Mouse (Mus musculus) midbrain, embryonic 11.5 days (tissue): ENCODE measurements at regions not wholly inside any gene's neighbourhood (a gene's known extent, or its start where the extent isn't known, plus 50 kb on each side); places are given as distances from the start of the nearest gene placed in this dataset.

Source experiments
- ATAC-seq: fragments of 200-750 bp; cut with Nextera tagmentation; 2 replicates; pipeline ENCODE4 v1.8.0; 2017; ENCODE audit warnings: moderate TSS enrichment, moderate library complexity; ENCODE audit not compliant: low FRiP score
- DNase-seq: peaks from one replicate; pipeline ENCODE4 v3.0.0; 2015; ENCODE audit warnings: low spot score; ENCODE audit errors: missing footprints
- H3K27ac ChIP-seq: fragments of 300-500 bp; sonication (generic); 2 replicates; pipeline ENCODE4 v1.5.1; 2014; ENCODE audit warnings: low read depth, low read length
- H3K27me3 ChIP-seq: fragments of 300-500 bp; sonication (generic); 2 replicates; pipeline ENCODE4 v1.6.1; 2014; ENCODE audit warnings: mild to moderate bottlenecking, low read length, moderate library complexity, mixed read lengths; ENCODE audit not compliant: control insufficient read depth, insufficient read depth
- H3K36me3 ChIP-seq: fragments of 300-500 bp; sonication (generic); 2 replicates; pipeline ENCODE4 v1.6.1; 2014; ENCODE audit warnings: mild to moderate bottlenecking, low read length, moderate library complexity, mixed read lengths; ENCODE audit not compliant: control insufficient read depth, insufficient read depth
- H3K4me1 ChIP-seq: fragments of 300-500 bp; sonication (generic); 2 replicates; pipeline ENCODE4 v1.6.1; 2014; ENCODE audit warnings: low read length; ENCODE audit not compliant: control insufficient read depth, insufficient read depth
- H3K4me2 ChIP-seq: fragments of 300-500 bp; sonication (generic); 2 replicates; pipeline ENCODE4 v1.6.1; 2014; ENCODE audit warnings: mild to moderate bottlenecking, moderate library complexity
- H3K4me3 ChIP-seq: fragments of 300-500 bp; sonication (generic); 2 replicates; pipeline ENCODE4 v1.5.1; 2014; ENCODE audit warnings: low read depth, low read length
- H3K9ac ChIP-seq: fragments of 300-500 bp; sonication (generic); 2 replicates; pipeline ENCODE4 v1.6.1; 2014; ENCODE audit warnings: low read length
- H3K9me3 ChIP-seq: fragments of 300-500 bp; sonication (generic); 2 replicates; pipeline ENCODE4 v1.6.1; 2016; ENCODE audit warnings: low read length; ENCODE audit not compliant: control insufficient read depth
- WGBS: fragments of 180-500 bp; shearing (Covaris S2); extraction: QIAGEN DNeasy Blood & Tissue Kit; methylation state at CpG from one replicate; pipeline ENCODE4 v1.1.7; 2014; 5-methylcytosine and 5-hydroxymethylcytosine counted together

DNA sequence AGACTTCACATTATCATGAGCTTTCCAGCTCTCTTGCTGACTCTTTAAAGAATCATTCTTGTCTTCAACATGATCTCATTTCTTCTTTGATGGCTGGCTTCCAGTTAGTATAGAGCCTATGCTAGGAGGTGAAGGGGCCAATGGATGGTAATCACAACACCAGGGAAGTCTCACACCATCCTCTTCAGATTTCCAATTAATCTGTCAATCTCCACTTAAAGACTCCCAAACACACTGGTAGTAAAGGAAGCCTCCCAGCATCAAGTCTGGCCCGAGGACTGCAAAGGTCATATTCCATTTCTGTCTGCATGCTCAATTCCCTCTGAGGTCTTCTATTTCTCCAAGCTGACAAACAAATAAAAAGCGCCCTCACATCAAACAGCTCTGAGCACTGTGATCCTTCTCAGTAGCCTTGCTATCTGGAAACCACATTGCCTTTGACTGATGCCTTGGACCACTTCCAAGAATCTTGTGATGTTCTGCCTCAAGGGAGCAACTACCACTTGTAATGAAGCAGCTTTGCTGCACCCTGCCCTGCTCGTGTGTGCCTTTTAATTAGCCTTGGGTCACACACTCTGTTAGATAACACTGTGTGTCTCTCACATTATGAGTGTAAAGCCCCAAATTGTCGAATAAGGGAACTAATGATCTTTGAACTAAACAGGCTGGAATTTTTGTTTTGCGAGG lies 629.0 kb upstream of the Cdh10 start:
- no peaks in the 10 kb centered on the region for H3K9me3 ChIP-seq
- no peak for DNase-seq
- H3K4me2 ChIP-seq = no peak overlapping the region
- no peaks in the 10 kb centered on the region for H3K36me3 ChIP-seq
- H3K27me3 ChIP-seq = no peaks in the 10 kb centered on the region
- H3K4me1 ChIP-seq = no peaks in the 10 kb centered on the region
- no peak overlapping the region for H3K27ac ChIP-seq
- no peak overlapping the region for H3K4me3 ChIP-seq
- ATAC-seq = peak; percentile 61; the same call in 1 of the 2 replicates
- WGBS = 69% methylated on average over 5 of the region's 5 CpGs
- H3K9ac ChIP-seq = no peak overlapping the region

DNA sequence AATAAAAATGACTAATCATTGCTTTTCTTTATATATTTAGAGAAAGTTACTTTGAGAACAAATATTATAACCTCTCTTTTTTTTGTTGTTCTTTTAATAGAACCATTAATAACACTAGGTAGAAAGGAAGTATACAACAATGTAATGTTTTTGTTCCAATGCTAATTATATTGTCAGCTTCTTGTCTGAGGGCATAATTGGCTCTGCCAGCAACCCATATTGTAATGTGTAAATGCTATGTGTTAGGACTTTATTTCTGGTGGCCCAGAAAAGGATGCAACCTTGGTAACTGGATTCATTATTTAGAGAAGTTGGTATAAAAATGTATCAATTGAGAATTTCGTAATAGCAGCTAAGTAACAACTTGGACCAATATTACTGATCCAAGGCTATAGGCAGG lies 628.3 kb upstream of the Cdh10 start:
- DNase-seq (no peak), ATAC-seq (no peak)
- H3K4me1 ChIP-seq = no peaks in the 10 kb centered on the region
- no peaks in the 10 kb centered on the region for H3K9me3 ChIP-seq
- WGBS = 76% methylated on average over 1 of the region's 1 CpGs
- H3K9ac ChIP-seq = no peak overlapping the region
- H3K27ac ChIP-seq = no peak overlapping the region
- H3K36me3 ChIP-seq = no peaks in the 10 kb centered on the region
- H3K4me2 ChIP-seq = no peak overlapping the region
- H3K27me3 ChIP-seq = no peaks in the 10 kb centered on the region
- H3K4me3 ChIP-seq = no peak overlapping the region

DNA sequence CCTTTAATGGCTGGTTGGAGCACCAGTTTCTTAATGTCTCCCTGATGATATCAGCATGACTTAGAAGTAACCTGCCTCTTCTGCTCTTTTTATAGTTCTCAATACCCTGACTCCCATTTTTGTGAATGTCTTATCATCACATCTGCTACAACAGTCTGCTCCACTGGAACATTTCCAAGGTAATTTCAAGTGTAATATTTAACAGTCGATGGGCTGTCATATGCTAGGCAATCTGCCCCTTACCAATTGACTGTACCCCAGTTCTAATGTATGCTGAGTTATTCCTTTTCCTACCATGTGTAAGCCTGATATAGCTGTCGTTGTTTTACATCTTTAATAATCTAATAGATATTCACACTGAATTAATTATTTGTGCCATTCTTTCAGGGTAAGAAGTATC lies 607.6 kb upstream of the Cdh10 start:
- Histone ChIP-seq H3K4me2 (no peak overlapping the region), H3K27ac (no peak overlapping the region), H3K9ac (no peak overlapping the region), H3K4me1 (no peaks in the 10 kb centered on the region), H3K27me3 (no peaks in the 10 kb centered on the region), H3K4me3 (no peak overlapping the region), H3K36me3 (no peaks in the 10 kb centered on the region), H3K9me3 (no peaks in the 10 kb centered on the region)
- no peak for DNase-seq
- no peak for ATAC-seq
- 86% methylated on average over 2 of the region's 2 CpGs for WGBS

DNA sequence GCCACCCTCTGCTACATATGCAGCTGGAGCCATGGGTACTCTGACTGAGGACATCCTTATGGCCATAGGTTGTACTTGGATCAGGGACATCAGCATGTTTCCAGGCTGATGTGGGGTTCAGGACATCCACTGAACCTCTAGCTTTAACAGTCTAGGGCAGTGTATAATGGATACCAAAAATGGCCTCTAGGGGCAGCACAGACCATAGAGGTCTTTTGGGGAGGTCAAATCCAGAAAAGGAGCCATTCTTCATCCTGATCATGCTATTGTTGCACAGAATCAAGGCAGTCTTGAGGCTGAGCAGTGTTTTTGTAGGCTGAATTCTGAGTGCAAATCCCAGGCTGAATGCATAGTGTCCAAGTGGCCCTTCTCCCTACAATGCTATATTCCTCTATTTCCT lies 598.8 kb upstream of the Cdh10 start:
- Histone ChIP-seq H3K4me1 (no peaks in the 10 kb centered on the region), H3K4me2 (no peak overlapping the region), H3K27me3 (no peaks in the 10 kb centered on the region), H3K36me3 (no peaks in the 10 kb centered on the region), H3K9ac (no peak overlapping the region), H3K9me3 (no peaks in the 10 kb centered on the region), H3K27ac (no peak overlapping the region), H3K4me3 (no peak overlapping the region)
- DNase-seq (no peak), ATAC-seq (0 out of 2 replicates have a peak, but pooled peaks have one; percentile 27)
